Mouse (Mus musculus) embryonic fibroblast, embryonic 13.5 days (primary cell): ENCODE results near the gene Gdpgp1.

Experiments
- CTCF ChIP-seq: IDR thresholded peaks from 2 replicates; pipeline ENCODE4 v1.5.1; 2011; ENCODE audit warnings: mild to moderate bottlenecking, control low read depth, low read length, moderate library complexity, borderline replicate concordance; ENCODE audit not compliant: insufficient read depth
- POLR2A ChIP-seq: IDR thresholded peaks from 2 replicates; pipeline ENCODE4 v1.6.1; 2011; ENCODE audit warnings: low read depth, mild to moderate bottlenecking, control low read depth, low read length, moderate library complexity

- TF ChIP-seq CTCF (no peak), POLR2A (no peak)
Observed at GRCm38 (mm10) chr7:80184968-80185367, 47.7 kb upstream of the Gdpgp1 start.
